Mouse (Mus musculus): ENCODE measurements around the gene Slc6a16. TPM values are rescaled to one million over a fixed set of nuclear protein-coding genes. Genes with fewer than 3 reads are reported as not detected.
A peak's percentile ranks its signal among the peaks of the same experiment; 100 is the strongest.

Gene Slc6a16
- total RNA-seq, 2 experiments from 2014 or later: 1.9 to 2.4 TPM

GRCm38 (mm10) chr7:45263006-45263607 is 22.2 kb downstream of the Slc6a16 start:
- no peak for DNase-seq (ENCODE audit: extremely low spot score in 1 of 2, low spot score in 2 of 2)
- intact Hi-C loops (cut with DNase I): no loop called here

GRCm38 (mm10) chr7:45264348-45264747 is 23.5 kb downstream of the Slc6a16 start:
- intact Hi-C loops (cut with DNase I): no loop called here
- TF ChIP-seq CTCF (IDR thresholded peaks at IDR 0.05): no peak; the same call in 1 of the 2 replicates
- H3K4me3 ChIP-seq: no peak overlapping the region
- DNase-seq (ENCODE audit: extremely low spot score in 1 of 2, low spot score in 2 of 2): no peak
- no peak overlapping the region for H3K27ac ChIP-seq

More at GRCm38 (mm10) chr7:45263006-45263607, 22.2 kb downstream of the Slc6a16 start:
- Histone ChIP-seq H3K27ac (0 out of 2 replicates have a peak overlapping the region, but pooled peaks have one; percentile 51), H3K4me3 (no peak overlapping the region)
- TF ChIP-seq CTCF (IDR thresholded peaks at IDR 0.05): no peak

GRCm38 (mm10) chr7:45265518-45265917 is 24.6 kb downstream of the Slc6a16 start:
- no peak overlapping the region for H3K27ac ChIP-seq
- H3K4me3 ChIP-seq: no peak overlapping the region
- no peak for TF ChIP-seq CTCF (IDR thresholded peaks at IDR 0.05)
- no peak for DNase-seq (ENCODE audit: extremely low spot score in 1 of 2, low spot score in 2 of 2)
- intact Hi-C loops (cut with DNase I): no loop called here

GRCm38 (mm10) chr7:45272786-45273412 is 32.0 kb downstream of the Slc6a16 start:
- no peak for TF ChIP-seq CTCF (IDR thresholded peaks at IDR 0.05)
- no peak overlapping the region for H3K27ac ChIP-seq
- no peak overlapping the region for H3K4me3 ChIP-seq
- DNase-seq (ENCODE audit: extremely low spot score in 1 of 2, low spot score in 2 of 2): no peak
- intact Hi-C loops (cut with DNase I): no loop called here

GRCm38 (mm10) chr7:45273672-45274071 is 32.8 kb downstream of the Slc6a16 start:
- intact Hi-C loops (cut with DNase I): no loop called here
- DNase-seq (ENCODE audit: extremely low spot score in 1 of 2, low spot score in 2 of 2): no peak

GRCm38 (mm10) chr7:45277136-45277760 is 36.4 kb downstream of the Slc6a16 start, which contains the start of gene Slc6a21:
Gene Slc6a21 (plus strand): TSS chr7:45277513.
- TF ChIP-seq CTCF (IDR thresholded peaks at IDR 0.05): peak; percentile 85
- H3K4me3 ChIP-seq: peak within 1 kb of the TSS; percentile 45
- DNase-seq (ENCODE audit: extremely low spot score in 1 of 2, low spot score in 2 of 2): peak; percentile 70 to 83
- intact Hi-C loops (cut with DNase I): no loop called here
- H3K27ac ChIP-seq: peak within 1 kb of the TSS; percentile 45

More at GRCm38 (mm10) chr7:45273672-45274071, 32.8 kb downstream of the Slc6a16 start:
- Histone ChIP-seq H3K4me3 (no peak overlapping the region), H3K27ac (no peak overlapping the region)
- no peak for TF ChIP-seq CTCF (IDR thresholded peaks at IDR 0.05)

- intact Hi-C loops (cut with DNase I): no loop called here
- no peak for TF ChIP-seq CTCF (IDR thresholded peaks at IDR 0.05)
- no peak for DNase-seq (ENCODE audit: extremely low spot score in 1 of 2, low spot score in 2 of 2)
- H3K27ac ChIP-seq: no peak overlapping the region
- H3K4me3 ChIP-seq: no peak overlapping the region
These were observed 45.6 kb downstream of the Slc6a16 start for GRCm38 (mm10) chr7:45286486-45286885.

GRCm38 (mm10) chr7:45296626-45297025 is 55.7 kb downstream of the Slc6a16 start:
- no peak for TF ChIP-seq CTCF (IDR thresholded peaks at IDR 0.05)
- Histone ChIP-seq H3K4me3 (no peak overlapping the region), H3K27ac (no peak overlapping the region)
- no peak for DNase-seq (ENCODE audit: extremely low spot score in 1 of 2, low spot score in 2 of 2)
- intact Hi-C loops (cut with DNase I): loop anchor here (5.0 kb wide), 2 partner anchors 89 to 214 kb away; no protein-coding TSS in a partner anchor

- TF ChIP-seq CTCF (IDR thresholded peaks at IDR 0.05): no peak
- intact Hi-C loops (cut with DNase I): loop anchor here (5.0 kb wide), 2 partner anchors 90 to 215 kb away; no protein-coding TSS in a partner anchor
- peak overlapping the region; percentile 44 for H3K27ac ChIP-seq
- no peak for DNase-seq (ENCODE audit: extremely low spot score in 1 of 2, low spot score in 2 of 2)
- no peak overlapping the region for H3K4me3 ChIP-seq
These were observed 56.7 kb downstream of the Slc6a16 start for GRCm38 (mm10) chr7:45297563-45297962.

- DNase-seq (ENCODE audit: extremely low spot score in 1 of 2, low spot score in 2 of 2): peak; percentile 64 to 69
- peak; percentile 68 for TF ChIP-seq CTCF (IDR thresholded peaks at IDR 0.05)
- Histone ChIP-seq H3K4me3 (no peak overlapping the region), H3K27ac (peak overlapping the region; percentile 70)
- intact Hi-C loops (cut with DNase I): loop anchor here (1.0 to 5.0 kb wide), 4 partner anchors 41 to 217 kb away; no protein-coding TSS in a partner anchor
These were observed 58.9 kb downstream of the Slc6a16 start for GRCm38 (mm10) chr7:45299752-45300151.

GRCm38 (mm10) chr7:45300270-45300669 is 59.4 kb downstream of the Slc6a16 start:
- Histone ChIP-seq H3K4me3 (no peak overlapping the region), H3K27ac (peak overlapping the region; percentile 70)
- peak; percentile 62 to 80 for DNase-seq (ENCODE audit: extremely low spot score in 1 of 2, low spot score in 2 of 2)
- intact Hi-C loops (cut with DNase I): loop anchor here (2.0 kb wide), 1 partner anchor 41 kb away; no protein-coding TSS in a partner anchor
- peak; percentile 73 for TF ChIP-seq CTCF (IDR thresholded peaks at IDR 0.05)

- TF ChIP-seq CTCF (IDR thresholded peaks at IDR 0.05): no peak
- Histone ChIP-seq H3K4me3 (no peak overlapping the region), H3K27ac (no peak overlapping the region)
- intact Hi-C loops (cut with DNase I): no loop called here
- no peak for DNase-seq (ENCODE audit: extremely low spot score in 1 of 2, low spot score in 2 of 2)
These were observed 61.7 kb downstream of the Slc6a16 start for GRCm38 (mm10) chr7:45302626-45303025.
